Mouse (Mus musculus): Measurements from ENCODE around the gene Suds3. TPM values are rescaled to one million over a fixed set of nuclear protein-coding genes. Genes with fewer than 3 reads are reported as not detected.

The Suds3 gene
- polyA plus RNA-seq, 1 experiment, result 57.1 TPM

DNA sequence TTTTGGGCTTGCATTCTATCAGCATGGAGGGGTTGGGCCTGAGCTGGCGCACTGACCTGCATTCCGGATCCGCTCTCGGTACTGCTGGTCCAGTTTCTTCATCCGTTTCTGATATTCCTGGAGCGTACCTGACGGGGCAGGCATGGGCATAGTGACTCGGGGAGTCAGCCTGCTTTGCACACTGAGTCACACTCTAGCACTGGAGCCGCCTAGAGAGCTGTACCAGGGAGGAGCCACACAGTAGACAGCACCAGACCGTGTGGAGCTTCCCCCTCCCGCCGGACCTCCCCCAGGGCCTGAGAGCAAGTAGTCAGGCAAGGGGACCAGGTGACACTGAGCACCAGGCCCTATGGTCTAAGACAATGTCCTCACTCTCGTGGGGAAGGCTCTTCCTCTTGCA, 7.6 kb downstream of the Suds3 start:
- no peak for DNase-seq
- H3K4me1 ChIP-seq (ENCODE audit: control insufficient read depth, insufficient read depth, low read length), result no peaks in the 10 kb centered on the region
- WGBS, result 91% methylated on average over 13 of the region's 13 CpGs
- no peak overlapping the region for H3K4me3 ChIP-seq (replicated peaks; ENCODE audit: extremely low read depth, low read depth, low read length)
- TF ChIP-seq CTCF (IDR thresholded peaks at IDR 0.05; ENCODE audit: insufficient read depth, low read length), result no peak
- no peak for TF ChIP-seq POLR2A (IDR thresholded peaks at IDR 0.05; ENCODE audit: borderline replicate concordance, extremely low read depth, low read depth, low read length)

DNA sequence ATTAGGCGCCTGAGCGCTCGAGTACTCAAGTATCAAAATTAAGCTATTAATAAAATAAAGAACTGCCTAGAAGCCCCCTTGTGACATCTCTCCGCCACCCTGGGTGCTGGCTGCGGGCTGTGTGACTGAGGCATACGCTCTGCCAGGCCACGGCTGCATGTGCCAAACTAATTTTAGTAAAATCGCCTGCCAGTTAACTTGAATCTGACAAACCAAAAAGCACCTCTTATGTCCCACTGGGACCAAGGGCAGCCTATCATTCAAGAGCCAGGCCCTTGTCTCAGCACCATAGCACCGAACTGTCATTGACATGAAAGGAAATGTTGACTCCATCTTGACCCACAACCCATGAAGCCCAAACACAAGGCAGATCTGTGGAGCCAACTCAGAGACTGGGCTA, 10.2 kb downstream of the Suds3 start:
- 86% methylated on average over 9 of the region's 9 CpGs for WGBS
- DNase-seq, result no peak
- TF ChIP-seq CTCF (IDR thresholded peaks at IDR 0.05; ENCODE audit: insufficient read depth, low read length) (no peak), POLR2A (IDR thresholded peaks at IDR 0.05; ENCODE audit: borderline replicate concordance, extremely low read depth, low read depth, low read length) (no peak)
- H3K4me3 ChIP-seq (replicated peaks; ENCODE audit: extremely low read depth, low read depth, low read length), result no peak overlapping the region
- H3K4me1 ChIP-seq (ENCODE audit: control insufficient read depth, insufficient read depth, low read length), result no peaks in the 10 kb centered on the region

DNA sequence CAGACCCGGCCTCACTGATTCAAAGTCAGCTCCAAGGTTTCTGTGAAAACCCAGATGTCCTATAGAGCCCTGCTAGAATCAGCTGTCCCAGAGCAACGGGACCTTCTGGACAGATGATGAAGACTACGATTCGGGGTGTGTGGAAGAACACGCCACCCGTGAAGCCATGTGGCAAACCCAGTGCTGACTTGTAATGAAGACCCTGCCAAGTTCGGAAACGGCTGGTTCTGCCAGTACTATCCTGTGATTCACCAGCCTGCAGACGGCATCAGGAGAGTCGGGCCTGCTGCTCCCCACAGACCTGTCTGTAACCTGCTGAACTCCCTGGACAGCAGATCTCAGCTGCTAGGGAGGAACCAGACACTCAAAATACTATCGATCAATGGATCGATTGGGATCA, 11.6 kb downstream of the Suds3 start:
- Histone ChIP-seq H3K4me1 (ENCODE audit: control insufficient read depth, insufficient read depth, low read length) (no peaks in the 10 kb centered on the region), H3K4me3 (replicated peaks; ENCODE audit: extremely low read depth, low read depth, low read length) (no peak overlapping the region)
- TF ChIP-seq POLR2A (IDR thresholded peaks at IDR 0.05; ENCODE audit: borderline replicate concordance, extremely low read depth, low read depth, low read length), result no peak
- TF ChIP-seq CTCF (IDR thresholded peaks at IDR 0.05; ENCODE audit: insufficient read depth, low read length), result no peak
- no peak for DNase-seq
- 96% methylated on average over 12 of the region's 12 CpGs for WGBS

DNA sequence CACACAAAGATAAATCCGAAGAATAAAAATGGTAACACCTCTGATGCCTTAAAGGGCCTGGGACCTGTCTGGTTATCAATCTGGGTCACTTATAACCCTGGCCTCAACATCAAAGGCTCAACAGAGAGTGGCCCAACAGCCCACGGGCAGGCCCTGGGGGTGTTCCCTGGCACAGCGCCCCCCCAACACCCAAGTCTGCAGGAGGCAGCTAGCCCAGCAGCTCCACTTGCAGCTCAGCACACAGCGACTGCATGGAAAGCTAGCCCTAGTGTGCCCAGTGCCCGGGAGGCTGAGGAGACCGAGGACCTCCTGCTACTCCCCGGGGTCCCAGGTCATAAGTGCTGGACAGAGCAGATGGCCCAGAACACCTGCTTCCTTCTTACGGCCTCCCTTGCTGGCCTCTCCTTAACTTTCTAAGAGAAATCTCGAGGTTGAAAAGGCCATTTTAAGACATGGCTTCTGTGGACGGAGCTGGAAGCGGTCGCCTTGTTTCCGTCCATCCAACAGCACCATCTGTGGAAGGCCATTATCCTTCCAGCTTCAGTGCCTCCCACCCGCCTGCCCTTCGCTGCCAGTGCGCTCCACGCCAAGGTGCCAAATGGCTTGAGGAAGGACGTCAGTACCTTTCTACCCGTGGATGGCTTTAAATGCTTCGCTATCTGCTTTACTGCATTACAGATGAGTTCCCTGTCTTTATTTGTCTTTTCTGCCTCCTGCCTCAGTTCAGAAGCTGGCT, 12.6 kb downstream of the Suds3 start:
- Histone ChIP-seq H3K4me3 (replicated peaks; ENCODE audit: extremely low read depth, low read depth, low read length) (no peak overlapping the region), H3K4me1 (ENCODE audit: control insufficient read depth, insufficient read depth, low read length) (no peaks in the 10 kb centered on the region)
- DNase-seq, result no peak
- WGBS, result 95% methylated on average over 20 of the region's 20 CpGs
- TF ChIP-seq CTCF (IDR thresholded peaks at IDR 0.05; ENCODE audit: insufficient read depth, low read length), result no peak
- TF ChIP-seq POLR2A (IDR thresholded peaks at IDR 0.05; ENCODE audit: borderline replicate concordance, extremely low read depth, low read depth, low read length), result no peak

DNA sequence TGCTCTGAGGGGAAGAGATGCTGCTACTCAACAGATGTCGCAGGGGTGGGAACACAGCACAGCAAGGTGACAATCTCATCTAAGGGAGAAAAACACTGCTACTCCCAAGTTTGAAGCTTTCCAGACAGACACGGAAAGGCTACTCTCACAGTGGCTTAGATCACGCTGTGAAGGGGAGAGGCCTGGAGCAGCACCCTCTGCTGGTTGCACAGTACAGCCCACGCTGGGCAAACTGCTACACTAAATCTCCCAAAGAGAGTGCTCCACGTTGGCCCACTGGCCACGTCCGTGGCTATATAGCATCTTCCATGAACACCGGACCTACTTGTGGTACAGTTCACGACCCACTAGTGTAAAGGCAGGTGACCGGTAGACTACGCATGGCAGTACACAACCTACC, 16.2 kb downstream of the Suds3 start:
- 86% methylated on average over 11 of the region's 11 CpGs for WGBS
- TF ChIP-seq POLR2A (IDR thresholded peaks at IDR 0.05; ENCODE audit: borderline replicate concordance, extremely low read depth, low read depth, low read length) (no peak), CTCF (IDR thresholded peaks at IDR 0.05; ENCODE audit: insufficient read depth, low read length) (no peak)
- Histone ChIP-seq H3K4me1 (ENCODE audit: control insufficient read depth, insufficient read depth, low read length) (no peaks in the 10 kb centered on the region), H3K4me3 (replicated peaks; ENCODE audit: extremely low read depth, low read depth, low read length) (no peak overlapping the region)
- DNase-seq, result no peak

DNA sequence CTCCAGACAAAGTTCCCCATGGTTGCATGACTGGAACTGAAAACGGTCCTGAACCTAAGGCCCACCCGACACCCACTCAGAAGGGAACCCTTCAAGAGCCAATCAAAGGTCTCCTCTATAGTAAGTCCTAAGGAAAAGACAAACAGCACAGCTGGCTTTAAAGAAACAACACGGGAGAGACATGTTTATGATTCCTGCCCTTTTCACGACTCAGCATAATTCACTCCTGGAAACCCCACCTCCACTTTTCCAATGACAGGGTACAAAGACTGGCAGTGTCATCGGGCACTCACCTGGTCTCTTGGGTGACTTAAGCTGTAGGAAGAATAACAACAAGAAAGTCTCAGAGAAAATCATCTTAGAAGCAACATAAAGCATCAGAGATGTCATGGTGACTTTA, 16.9 kb downstream of the Suds3 start:
- DNase-seq, result no peak
- no peak for TF ChIP-seq CTCF (IDR thresholded peaks at IDR 0.05; ENCODE audit: insufficient read depth, low read length)
- TF ChIP-seq POLR2A (IDR thresholded peaks at IDR 0.05; ENCODE audit: borderline replicate concordance, extremely low read depth, low read depth, low read length), result no peak
- H3K4me1 ChIP-seq (ENCODE audit: control insufficient read depth, insufficient read depth, low read length), result no peaks in the 10 kb centered on the region
- H3K4me3 ChIP-seq (replicated peaks; ENCODE audit: extremely low read depth, low read depth, low read length), result no peak overlapping the region
- 79% methylated on average over 5 of the region's 5 CpGs for WGBS

DNA sequence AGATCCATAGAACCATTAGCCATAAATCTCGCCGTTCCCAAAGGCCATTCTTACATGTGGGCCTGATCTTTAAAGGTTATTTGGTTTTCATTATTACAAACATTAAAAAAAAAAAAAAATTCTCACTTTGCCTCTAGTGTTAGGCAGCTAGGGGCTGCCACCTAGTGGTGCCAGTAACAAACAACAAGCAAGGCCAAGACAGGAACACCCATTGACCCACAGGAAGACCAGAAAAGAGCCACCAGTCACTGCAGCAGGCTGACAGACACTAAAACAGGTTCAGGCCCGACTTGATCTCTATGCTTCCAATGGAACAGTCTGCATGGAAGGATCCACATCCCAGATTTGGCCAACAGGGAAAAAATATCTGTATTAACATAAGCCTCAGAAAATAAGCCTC, 19.2 kb downstream of the Suds3 start:
- TF ChIP-seq POLR2A (IDR thresholded peaks at IDR 0.05; ENCODE audit: borderline replicate concordance, extremely low read depth, low read depth, low read length) (no peak), CTCF (IDR thresholded peaks at IDR 0.05; ENCODE audit: insufficient read depth, low read length) (peak; percentile 73)
- H3K4me3 ChIP-seq (replicated peaks; ENCODE audit: extremely low read depth, low read depth, low read length), result no peak overlapping the region
- 49% methylated on average over 3 of the region's 3 CpGs for WGBS
- DNase-seq, result peak; percentile 38
- H3K4me1 ChIP-seq (ENCODE audit: control insufficient read depth, insufficient read depth, low read length), result no peaks in the 10 kb centered on the region

DNA sequence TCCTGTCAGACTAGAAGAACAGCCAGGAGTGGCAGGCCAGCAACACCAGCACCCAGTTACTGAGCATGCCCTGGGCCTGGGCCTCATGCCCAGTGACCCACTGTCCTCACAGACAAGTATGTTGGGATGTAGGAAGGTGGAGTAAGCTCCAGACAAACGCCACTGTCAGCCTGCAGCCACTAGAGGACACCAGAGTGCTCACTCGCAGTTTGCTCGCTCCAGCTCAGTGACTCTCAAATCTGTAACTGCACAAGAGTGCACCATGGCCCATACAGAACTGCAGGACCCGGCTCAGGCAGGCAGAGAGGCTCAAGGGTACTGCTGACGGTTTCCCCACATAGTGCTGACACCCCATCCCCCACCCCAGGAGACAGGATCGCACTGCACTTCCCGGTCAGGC, 21.5 kb downstream of the Suds3 start:
- peak; percentile 84 for TF ChIP-seq CTCF (IDR thresholded peaks at IDR 0.05; ENCODE audit: insufficient read depth, low read length)
- no peak for TF ChIP-seq POLR2A (IDR thresholded peaks at IDR 0.05; ENCODE audit: borderline replicate concordance, extremely low read depth, low read depth, low read length)
- no peak for DNase-seq
- 36% methylated on average over 7 of the region's 7 CpGs for WGBS
- no peak overlapping the region for H3K4me3 ChIP-seq (replicated peaks; ENCODE audit: extremely low read depth, low read depth, low read length)
- 0 out of 2 replicates have a peak, but pooled peaks cover 2% of the 10 kb centered on the region for H3K4me1 ChIP-seq (ENCODE audit: control insufficient read depth, insufficient read depth, low read length)

DNA sequence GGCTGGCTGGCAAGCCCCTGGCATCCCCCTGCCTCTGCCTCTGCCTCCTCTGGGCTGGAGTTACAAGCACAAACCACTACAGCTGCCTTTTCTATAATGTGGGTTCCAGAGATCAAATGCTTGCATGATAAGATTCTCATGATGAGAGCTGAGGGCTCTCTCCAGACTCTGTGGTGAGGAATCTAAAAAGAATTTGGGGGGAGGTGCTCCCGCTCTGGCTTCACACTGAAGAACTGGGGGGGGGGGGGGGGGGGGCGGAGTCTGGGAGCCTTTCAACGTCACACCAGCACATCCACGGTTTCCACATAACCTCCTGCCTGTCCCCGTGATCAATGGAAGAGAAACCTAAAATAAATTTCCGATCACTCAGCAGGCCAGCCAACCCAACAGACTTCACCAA, 26.1 kb downstream of the Suds3 start:
- 22% methylated on average over 5 of the region's 6 CpGs for WGBS
- Histone ChIP-seq H3K4me1 (ENCODE audit: control insufficient read depth, insufficient read depth, low read length) (0 out of 2 replicates have a peak, but pooled peaks cover 2% of the 10 kb centered on the region), H3K4me3 (replicated peaks; ENCODE audit: extremely low read depth, low read depth, low read length) (no peak overlapping the region)
- TF ChIP-seq POLR2A (IDR thresholded peaks at IDR 0.05; ENCODE audit: borderline replicate concordance, extremely low read depth, low read depth, low read length), result no peak
- TF ChIP-seq CTCF (IDR thresholded peaks at IDR 0.05; ENCODE audit: insufficient read depth, low read length), result no peak
- DNase-seq, result no peak

DNA sequence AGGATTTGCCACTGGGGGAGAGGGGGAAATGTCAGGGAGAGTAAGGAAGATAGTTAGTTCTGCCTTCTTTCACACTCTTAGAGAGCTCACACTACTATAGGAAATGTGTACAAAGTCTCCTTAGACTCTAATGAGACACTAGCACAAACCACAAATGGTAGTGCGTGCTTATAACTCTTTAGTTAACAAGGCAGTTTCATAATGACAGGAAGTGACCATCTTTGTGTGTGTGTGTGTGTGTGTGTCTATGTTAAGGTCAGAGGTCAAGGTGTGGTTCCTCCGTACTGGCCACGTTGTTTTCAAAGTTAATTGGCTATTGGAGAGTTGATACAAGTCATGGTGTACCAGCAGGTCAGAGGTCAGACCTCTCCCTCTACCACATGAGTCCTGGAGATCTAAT, 26.8 kb downstream of the Suds3 start:
- TF ChIP-seq POLR2A (IDR thresholded peaks at IDR 0.05; ENCODE audit: borderline replicate concordance, extremely low read depth, low read depth, low read length), result no peak
- no peak for TF ChIP-seq CTCF (IDR thresholded peaks at IDR 0.05; ENCODE audit: insufficient read depth, low read length)
- Histone ChIP-seq H3K4me1 (ENCODE audit: control insufficient read depth, insufficient read depth, low read length) (0 out of 2 replicates have a peak, but pooled peaks cover 2% of the 10 kb centered on the region), H3K4me3 (replicated peaks; ENCODE audit: extremely low read depth, low read depth, low read length) (no peak overlapping the region)
- WGBS, result 27% methylated on average over 3 of the region's 3 CpGs
- no peak for DNase-seq

Data from lung, adult 2 months (tissue).